Mouse (Mus musculus): Measurements from ENCODE around the gene Anp32b. TPM values are rescaled to one million over a fixed set of nuclear protein-coding genes. Genes with fewer than 3 reads are reported as not detected.

Anp32b gene
- polyA plus RNA-seq, 1 experiment from 2014 or later, result 258 TPM

DNA sequence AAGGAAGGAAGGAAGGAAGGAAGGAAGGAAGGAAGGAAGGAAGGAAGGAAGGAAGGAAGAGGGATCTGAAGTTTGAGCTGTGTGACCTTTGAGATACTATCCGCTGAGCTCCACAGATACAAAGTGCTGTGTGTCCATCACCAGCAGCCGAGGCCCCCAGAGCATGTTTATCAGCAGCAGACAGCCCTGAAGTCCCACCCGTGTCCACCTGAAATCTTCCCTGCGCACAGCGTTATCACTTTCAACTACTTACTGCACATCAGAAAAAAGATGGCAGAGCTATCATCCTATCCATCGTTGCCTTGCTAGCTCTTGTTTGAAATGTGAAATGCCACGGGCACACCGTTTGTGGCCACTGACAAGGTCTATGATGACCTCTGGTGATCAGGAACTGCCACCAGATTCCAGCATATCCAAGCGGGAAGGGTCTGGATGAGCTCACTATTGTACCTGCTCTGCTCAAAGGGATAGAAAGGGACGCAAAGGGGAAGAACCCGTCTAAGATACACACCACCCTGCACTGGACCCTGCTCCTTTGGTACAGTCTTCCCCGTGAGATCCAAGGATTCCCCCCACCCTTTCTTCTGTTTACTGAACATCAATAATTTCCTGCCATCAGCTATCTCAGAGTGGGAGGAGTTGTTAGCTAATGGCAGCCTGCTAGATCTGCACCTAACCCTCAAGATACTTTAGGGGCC, 18.2 kb upstream of the Anp32b start:
- 81% methylated on average over 12 of the region's 12 CpGs for WGBS
- Histone ChIP-seq H3K27ac (no peak overlapping the region), H3K4me3 (no peak overlapping the region), H3K27me3 (no peaks in the 10 kb centered on the region), H3K4me2 (no peak overlapping the region), H3K4me1 (no peaks in the 10 kb centered on the region), H3K9ac (no peak overlapping the region), H3K9me3 (no peaks in the 10 kb centered on the region), H3K36me3 (no peaks in the 10 kb centered on the region)
- ATAC-seq (ENCODE audit: insufficient number of reproducible peaks, low FRiP score, low TSS enrichment, low read depth), result no peak

DNA sequence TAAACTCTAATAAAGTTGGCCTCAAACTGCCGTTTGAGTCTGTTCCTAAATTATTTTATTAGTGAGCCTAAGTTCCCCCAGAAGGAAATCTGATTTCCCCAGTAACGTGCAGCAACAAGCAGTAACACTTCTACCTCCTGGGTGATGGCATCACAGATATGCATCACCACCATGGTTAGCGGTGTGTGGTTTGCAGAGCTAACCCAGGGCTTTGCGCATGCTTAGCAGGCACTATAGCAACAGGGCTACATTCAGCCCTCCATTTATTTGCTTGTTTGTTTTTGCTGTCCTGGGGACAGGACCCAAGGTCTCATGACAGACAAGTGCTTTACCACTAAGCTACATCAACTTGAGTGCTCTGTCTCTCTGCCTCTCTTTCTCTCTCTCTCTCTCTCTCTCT, 8.2 kb upstream of the Anp32b start:
- Histone ChIP-seq H3K27me3 (no peaks in the 10 kb centered on the region), H3K4me2 (no peak overlapping the region), H3K4me1 (no peaks in the 10 kb centered on the region), H3K9me3 (no peaks in the 10 kb centered on the region), H3K36me3 (no peaks in the 10 kb centered on the region), H3K9ac (no peak overlapping the region), H3K4me3 (no peak overlapping the region), H3K27ac (no peak overlapping the region)
- WGBS, result 41% methylated on average over 4 of the region's 4 CpGs
- ATAC-seq (ENCODE audit: insufficient number of reproducible peaks, low FRiP score, low TSS enrichment, low read depth), result no peak

DNA sequence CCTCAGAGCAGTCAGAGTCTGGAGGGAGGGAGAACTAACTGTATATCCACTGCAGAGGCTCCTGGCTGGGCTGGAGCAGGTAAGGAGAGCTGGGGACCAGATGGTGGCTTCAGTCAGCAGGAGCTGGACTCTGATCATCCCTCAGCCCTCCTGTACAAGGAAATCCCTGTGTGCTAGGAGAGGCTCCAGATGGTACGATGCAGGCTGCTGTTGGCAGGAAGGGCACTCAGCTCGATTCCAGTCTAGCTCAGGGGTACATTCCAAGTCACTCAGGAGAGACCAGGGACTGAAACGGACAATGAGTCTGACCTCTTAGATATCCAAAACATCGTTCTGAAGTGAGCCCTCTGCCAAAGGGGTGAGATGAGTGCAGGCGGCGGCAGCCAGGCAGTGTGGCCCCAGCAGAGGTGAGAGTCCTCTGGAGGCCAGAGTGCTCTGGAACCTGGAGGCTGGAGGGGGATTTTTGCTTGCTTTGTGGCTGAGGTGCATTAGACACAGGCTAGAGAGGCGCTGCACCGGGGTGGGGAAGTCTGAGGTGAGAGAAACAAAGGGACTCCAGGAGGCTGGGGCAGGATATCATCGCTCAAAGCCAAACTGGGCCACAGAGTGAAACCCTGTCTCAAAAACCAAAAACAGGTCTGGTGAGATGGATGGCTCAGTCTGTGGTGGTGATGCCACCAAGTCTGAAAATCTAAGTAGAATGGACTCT, 5.3 kb upstream of the Anp32b start:
- no peak for ATAC-seq (ENCODE audit: insufficient number of reproducible peaks, low FRiP score, low TSS enrichment, low read depth)
- Histone ChIP-seq H3K4me2 (no peak overlapping the region), H3K36me3 (no peaks in the 10 kb centered on the region), H3K27ac (no peak overlapping the region), H3K9ac (no peak overlapping the region), H3K4me3 (no peak overlapping the region), H3K27me3 (no peaks in the 10 kb centered on the region), H3K9me3 (no peaks in the 10 kb centered on the region), H3K4me1 (0 out of 2 replicates have a peak, but pooled peaks cover 3% of the 10 kb centered on the region)
- WGBS, result 46% methylated on average over 9 of the region's 9 CpGs

DNA sequence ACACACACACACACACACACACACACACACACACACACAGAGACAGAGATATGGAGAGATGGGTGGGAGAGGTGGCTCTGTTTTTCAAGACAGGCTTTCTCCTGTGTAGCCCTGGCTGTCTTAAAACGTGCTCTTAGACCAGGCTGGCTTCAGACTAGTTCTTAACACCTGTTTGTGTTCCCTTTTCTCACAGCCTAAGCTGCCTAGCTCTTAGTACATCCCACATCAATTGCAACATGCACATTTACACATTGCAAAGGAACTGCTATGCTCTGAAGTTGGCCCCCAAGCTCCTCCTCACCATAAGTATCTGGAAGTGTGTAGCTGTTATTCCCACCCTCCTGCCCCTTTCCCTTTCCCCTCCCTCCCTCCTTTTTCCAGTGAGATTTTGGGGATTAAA, 3.2 kb upstream of the Anp32b start:
- Histone ChIP-seq H3K9ac (no peak overlapping the region), H3K4me1 (peaks cover 3% of the 10 kb centered on the region; the same call in 1 of the 2 replicates), H3K36me3 (no peaks in the 10 kb centered on the region), H3K4me2 (no peak overlapping the region), H3K27ac (no peak overlapping the region), H3K27me3 (no peaks in the 10 kb centered on the region), H3K4me3 (no peak overlapping the region), H3K9me3 (no peaks in the 10 kb centered on the region)
- 33% methylated on average over 1 of the region's 1 CpGs for WGBS
- no peak for ATAC-seq (ENCODE audit: insufficient number of reproducible peaks, low FRiP score, low TSS enrichment, low read depth)

DNA sequence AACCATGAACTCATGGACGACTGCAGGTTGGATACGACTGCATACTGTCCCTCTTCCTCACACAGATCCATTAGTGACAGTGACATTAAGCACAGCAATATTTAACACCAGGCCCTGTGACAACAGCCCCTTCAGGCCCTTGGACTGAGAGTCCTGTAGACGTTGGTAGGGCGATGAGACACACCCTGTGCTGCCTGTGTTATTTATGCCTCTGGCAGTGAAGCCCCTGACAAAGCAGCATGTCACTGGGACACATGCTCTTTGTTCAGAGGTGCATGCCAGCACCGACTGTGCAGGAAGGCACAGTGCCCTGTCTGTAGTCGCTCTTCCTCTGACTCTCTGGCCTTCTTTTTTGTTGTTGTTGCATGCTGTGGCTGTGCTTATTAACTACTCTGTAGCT, 1.8 kb upstream of the Anp32b start:
- H3K9ac ChIP-seq, result no peak overlapping the region
- H3K27ac ChIP-seq, result no peak overlapping the region
- WGBS, result 60% methylated on average over 6 of the region's 6 CpGs

DNA sequence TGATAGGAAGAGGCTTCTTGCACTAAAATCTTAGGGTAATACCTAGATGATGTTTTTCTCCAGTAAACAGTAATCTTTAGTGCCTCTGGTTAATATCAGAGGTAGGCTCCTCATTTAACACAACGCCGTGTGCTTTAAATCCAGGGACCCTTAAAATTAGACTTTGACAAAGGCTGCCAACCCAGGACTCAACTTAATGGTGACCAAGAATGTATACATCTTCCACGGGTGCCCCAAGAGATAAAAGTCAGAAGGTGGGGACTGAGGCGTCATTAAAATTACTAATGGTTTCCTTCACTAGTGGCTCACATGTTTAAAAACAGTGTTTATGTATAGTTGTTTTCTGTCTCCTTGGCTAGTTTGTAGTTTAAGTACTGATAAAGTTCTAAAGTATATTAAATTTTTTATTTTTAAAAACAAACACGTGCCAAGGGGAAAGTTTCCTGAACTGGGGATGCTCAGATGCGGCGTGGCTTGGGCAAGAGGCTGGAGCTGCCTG, 633 bp upstream of the Anp32b start:
- peak overlapping the region; percentile 86 for H3K4me3 ChIP-seq
- ATAC-seq (ENCODE audit: insufficient number of reproducible peaks, low FRiP score, low TSS enrichment, low read depth), result no peak
- H3K36me3 ChIP-seq, result no peaks in the 10 kb centered on the region
- peak overlapping the region; percentile 74 for H3K4me2 ChIP-seq
- H3K27ac ChIP-seq, result peak overlapping the region; percentile 99
- peaks cover 20% of the 10 kb centered on the region for H3K4me1 ChIP-seq
- H3K9ac ChIP-seq, result peak overlapping the region; percentile 95
- 22% methylated on average over 7 of the region's 7 CpGs for WGBS
- no peaks in the 10 kb centered on the region for H3K9me3 ChIP-seq
- H3K27me3 ChIP-seq, result no peaks in the 10 kb centered on the region

More for the DNA sequence above, 1.8 kb upstream of the Anp32b start:
- Histone ChIP-seq H3K36me3 (no peaks in the 10 kb centered on the region), H3K9me3 (no peaks in the 10 kb centered on the region), H3K4me3 (no peak overlapping the region), H3K27me3 (no peaks in the 10 kb centered on the region), H3K4me2 (no peak overlapping the region), H3K4me1 (peaks cover 14% of the 10 kb centered on the region)
- no peak for ATAC-seq (ENCODE audit: insufficient number of reproducible peaks, low FRiP score, low TSS enrichment, low read depth)

DNA sequence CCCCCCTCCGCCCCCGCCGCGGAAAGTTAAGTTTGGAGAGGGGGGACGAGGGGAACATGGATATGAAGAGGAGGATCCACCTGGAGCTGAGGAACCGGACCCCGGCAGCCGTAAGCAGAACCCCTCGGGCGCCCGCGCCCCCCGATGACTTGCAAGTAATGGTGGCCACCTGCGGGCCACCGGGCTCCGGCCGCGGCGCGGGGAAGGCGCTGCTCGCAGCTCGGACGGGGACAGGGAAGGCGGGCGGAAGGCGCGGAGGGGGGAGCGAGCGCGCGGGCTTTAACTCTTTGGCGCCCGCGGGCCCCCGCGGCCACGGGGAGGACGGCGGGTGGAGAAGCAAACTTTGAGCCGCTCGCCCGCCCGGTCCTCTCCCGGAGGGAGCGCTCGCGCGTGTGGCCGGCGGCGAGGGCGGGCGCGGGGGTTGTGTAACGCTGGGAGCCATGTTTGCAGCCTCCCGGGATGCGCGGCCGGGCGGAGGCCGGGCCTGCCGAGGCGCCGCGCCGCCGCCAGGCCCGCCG, 597 bp downstream of the Anp32b start:
- Histone ChIP-seq H3K9ac (peak overlapping the region; percentile 95), H3K4me3 (peak overlapping the region; percentile 86), H3K9me3 (no peaks in the 10 kb centered on the region), H3K4me2 (peak overlapping the region; percentile 81), H3K36me3 (no peaks in the 10 kb centered on the region), H3K4me1 (peaks cover 26% of the 10 kb centered on the region), H3K27ac (peak overlapping the region; percentile 99), H3K27me3 (no peaks in the 10 kb centered on the region)
- peak; percentile 21 for ATAC-seq (ENCODE audit: insufficient number of reproducible peaks, low FRiP score, low TSS enrichment, low read depth)
- under 1% methylated on average over 63 of the region's 70 CpGs for WGBS

DNA sequence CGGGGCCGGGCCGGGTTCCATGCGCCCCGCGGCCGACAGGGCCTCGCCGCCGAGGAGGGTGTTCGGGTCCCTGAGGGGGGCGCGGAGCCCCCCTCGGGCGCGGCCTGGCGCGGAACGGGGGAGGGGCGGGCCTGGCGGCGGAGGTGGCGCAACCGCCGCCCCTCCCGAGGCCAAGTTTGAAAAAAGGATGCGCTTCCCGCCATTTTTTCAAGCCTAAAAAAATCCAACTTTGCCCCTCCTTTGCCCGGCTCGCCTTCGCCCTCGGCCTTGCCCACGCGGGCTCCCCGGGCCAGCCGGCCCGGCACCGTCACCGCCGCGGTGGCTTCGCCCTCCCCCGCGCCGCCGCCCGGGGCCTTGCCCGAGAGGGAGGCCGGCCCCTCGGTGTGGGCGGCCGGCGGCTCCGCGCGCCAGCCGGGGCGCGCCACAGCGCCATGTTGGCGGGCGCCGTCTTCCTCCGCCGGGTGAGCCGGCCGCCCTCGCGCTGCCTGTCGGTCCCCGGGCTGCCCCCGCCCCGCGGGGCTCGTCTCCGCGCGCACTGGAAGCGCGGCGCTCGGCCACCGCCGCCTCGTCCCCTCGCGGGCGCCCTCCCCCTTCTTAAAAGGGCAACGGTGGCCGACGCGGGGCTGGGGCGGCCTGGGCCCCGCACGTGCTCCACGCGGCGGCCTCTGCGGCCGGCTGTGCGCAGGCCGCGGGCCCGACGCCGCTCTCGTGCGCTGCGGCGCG, 1.2 kb downstream of the Anp32b start:
- Histone ChIP-seq H3K4me3 (peak overlapping the region; percentile 86), H3K4me2 (peak overlapping the region; percentile 81), H3K27me3 (no peaks in the 10 kb centered on the region), H3K4me1 (peaks cover 30% of the 10 kb centered on the region), H3K36me3 (no peaks in the 10 kb centered on the region), H3K9ac (peak overlapping the region; percentile 95), H3K9me3 (no peaks in the 10 kb centered on the region), H3K27ac (peak overlapping the region; percentile 99)
- WGBS, result under 1% methylated on average over 86 of the region's 111 CpGs
- ATAC-seq (ENCODE audit: insufficient number of reproducible peaks, low FRiP score, low TSS enrichment, low read depth), result peak; percentile 21; the same call in 1 of the 2 replicates

DNA sequence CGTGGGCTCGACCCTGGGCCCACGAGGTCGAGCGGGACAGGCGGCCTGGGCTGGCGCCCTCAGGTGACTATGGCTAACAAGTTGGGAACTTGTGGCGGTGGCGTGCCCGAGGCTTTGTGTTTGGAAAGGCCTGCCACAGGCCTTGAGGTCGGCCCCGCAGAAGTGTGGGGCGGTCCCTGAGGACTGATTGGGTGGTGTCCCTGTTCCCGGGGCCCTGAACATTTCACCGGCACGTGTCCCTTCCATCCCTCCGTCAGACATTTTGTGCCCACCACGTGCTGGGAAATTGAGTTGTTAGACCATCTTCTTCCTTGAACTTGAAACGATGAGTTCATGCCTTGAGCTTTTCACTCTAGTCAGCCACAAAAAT, 1.8 kb downstream of the Anp32b start:
- H3K4me3 ChIP-seq, result peak overlapping the region; percentile 86
- H3K27me3 ChIP-seq, result no peaks in the 10 kb centered on the region
- peak; percentile 13; the same call in 1 of the 2 replicates for ATAC-seq (ENCODE audit: insufficient number of reproducible peaks, low FRiP score, low TSS enrichment, low read depth)
- under 1% methylated on average over 19 of the region's 19 CpGs for WGBS
- H3K36me3 ChIP-seq, result no peaks in the 10 kb centered on the region
- H3K4me2 ChIP-seq, result peak overlapping the region; percentile 81
- H3K9ac ChIP-seq, result peak overlapping the region; percentile 95
- H3K9me3 ChIP-seq, result no peaks in the 10 kb centered on the region
- peaks cover 33% of the 10 kb centered on the region for H3K4me1 ChIP-seq
- H3K27ac ChIP-seq, result peak overlapping the region; percentile 99

DNA sequence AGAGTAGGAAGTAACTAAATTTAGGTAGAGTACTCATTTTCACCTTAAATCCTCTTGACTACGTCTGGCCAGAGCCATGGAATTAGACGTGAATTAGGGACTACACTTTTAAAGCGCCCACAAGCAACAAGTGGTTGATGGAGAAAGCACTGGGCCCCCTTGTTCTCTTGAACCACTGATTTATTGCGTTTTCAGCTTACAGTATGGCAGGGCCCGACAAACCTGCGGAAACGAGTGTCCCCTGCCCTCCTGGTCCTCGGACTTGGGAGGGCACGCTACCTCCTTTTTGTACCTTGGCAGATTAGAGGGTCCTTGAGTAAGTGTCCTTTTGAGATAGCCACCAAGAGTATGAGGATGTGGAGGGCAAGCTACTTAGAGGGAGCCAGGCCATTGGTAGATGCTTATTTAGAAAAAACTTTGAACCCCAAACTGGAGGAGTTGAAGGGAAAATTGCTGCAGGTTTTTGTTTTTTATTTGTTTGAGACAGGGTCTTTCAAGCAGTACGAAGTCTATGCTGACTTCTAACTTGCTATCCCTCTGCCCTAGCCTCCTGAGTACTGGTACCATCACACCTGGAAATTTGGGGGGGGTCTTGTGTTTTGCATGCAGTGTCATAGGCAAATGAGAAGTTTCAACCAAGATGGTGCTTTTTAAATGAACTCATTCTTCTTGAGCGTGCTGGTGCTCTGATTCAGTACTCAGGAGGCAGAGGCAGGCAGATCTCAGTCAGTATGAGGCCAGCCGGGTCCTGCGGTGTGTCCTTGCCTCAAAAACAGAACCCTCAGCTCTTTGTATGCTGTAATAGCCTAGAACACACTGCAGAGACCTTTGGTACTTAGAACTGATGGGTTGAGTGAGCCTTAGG, 2.4 kb downstream of the Anp32b start:
- peak overlapping the region; percentile 95 for H3K9ac ChIP-seq
- H3K4me3 ChIP-seq, result peak overlapping the region; percentile 86
- H3K9me3 ChIP-seq, result no peaks in the 10 kb centered on the region
- H3K27me3 ChIP-seq, result no peaks in the 10 kb centered on the region
- 30% methylated on average over 13 of the region's 13 CpGs for WGBS
- peak overlapping the region; percentile 99 for H3K27ac ChIP-seq
- no peaks in the 10 kb centered on the region for H3K36me3 ChIP-seq
- peak overlapping the region; percentile 81 for H3K4me2 ChIP-seq
- no peak for ATAC-seq (ENCODE audit: insufficient number of reproducible peaks, low FRiP score, low TSS enrichment, low read depth)
- peaks cover 33% of the 10 kb centered on the region for H3K4me1 ChIP-seq
